Mouse (Mus musculus): Measurements from ENCODE around the gene Rassf5. TPM values are rescaled to one million over a fixed set of nuclear protein-coding genes. Genes with fewer than 3 reads are reported as not detected.

Gene Rassf5
- polyA plus RNA-seq, 1 experiment from 2014 or later, result 1.00 TPM

GRCm38 (mm10) chr1:131134231-131134630 is 110.8 kb downstream of the Rassf5 start:
- H3K4me2 ChIP-seq, result 0 out of 2 replicates have a peak overlapping the region, but pooled peaks have one; percentile 15
- no peaks in the 10 kb centered on the region for H3K9me3 ChIP-seq (ENCODE audit: control insufficient read depth, low read length)
- WGBS, result 55% methylated on average over 6 of the region's 6 CpGs
- H3K36me3 ChIP-seq (ENCODE audit: control insufficient read depth, insufficient read depth, low read length), result peaks cover 16% of the 10 kb centered on the region
- H3K27ac ChIP-seq (ENCODE audit: low read depth, low read length), result no peak overlapping the region
- no peak overlapping the region for H3K4me3 ChIP-seq (ENCODE audit: low read depth, low read length)
- peak; percentile 82 for DNase-seq (ENCODE audit: low spot score, missing footprints)
- peaks cover 31% of the 10 kb centered on the region for H3K4me1 ChIP-seq (ENCODE audit: control insufficient read depth, insufficient read depth, low read length)
- no peak for ATAC-seq (ENCODE audit: low FRiP score)
- H3K9ac ChIP-seq (ENCODE audit: low read length), result no peak overlapping the region
- H3K27me3 ChIP-seq (ENCODE audit: control insufficient read depth, insufficient read depth, low read length), result no peaks in the 10 kb centered on the region

Other genes with a start within 250 kb of the Rassf5 start
- gene Il10, start 225.4 kb downstream of the Rassf5 start, polyA plus RNA-seq (2014; fragmentation: Nextera tagmentation; extraction: Ambion mirVana), result not detected in 2 replicates
- gene Mapkapk2, start 147.4 kb downstream of the Rassf5 start, polyA plus RNA-seq (2014; fragmentation: Nextera tagmentation; extraction: Ambion mirVana), result 49.8 and 56.0 TPM in 2 replicates
- gene Dyrk3, start 106.9 kb downstream of the Rassf5 start, polyA plus RNA-seq (2014; fragmentation: Nextera tagmentation; extraction: Ambion mirVana), result 17.2 and 23.4 TPM in 2 replicates
- gene Eif2d, start 92.1 kb downstream of the Rassf5 start, polyA plus RNA-seq (2014; fragmentation: Nextera tagmentation; extraction: Ambion mirVana), result 55.7 and 56.7 TPM in 2 replicates
- gene Ikbke, start 34.3 kb upstream of the Rassf5 start, polyA plus RNA-seq (2014; fragmentation: Nextera tagmentation; extraction: Ambion mirVana), result 0.55 and 0.57 TPM in 2 replicates

Measured in midbrain, embryonic 11.5 days (tissue).